In genomic region chr6:4754286-4754685, GRCm38 (mm10) we compare ENCODE assay signal across 31 mouse cellular contexts. TPM values are rescaled to one million over a fixed set of nuclear protein-coding genes. Genes with fewer than 3 reads are reported as not detected.
"Had no signal": no experiment of that assay in that cellular context is flagged by ENCODE, and none has a peak within 500 bp of the region (broad histone marks: within the 10 kb centered on the region; RNA-seq: fewer than 3 reads in every experiment).

No protein-coding gene starts in this region.

- DNase-seq: liver; liver, embryonic 13.5 days; liver, postnatal 0 days; lung, adult 18-20 months; lung, adult 2 months; lung, embryonic 14.5 days; lung, postnatal 10 days; lung, postnatal 14 days; lung, postnatal 36 days; lung, postnatal 4 days; midbrain, embryonic 14.5 days had no signal

- H3K36me3 ChIP-seq: midbrain, embryonic 15.5 days had no signal

- H3K9me3 ChIP-seq: liver, embryonic 12.5 days; liver, embryonic 13.5 days; liver, embryonic 15.5 days; lung, embryonic 15.5 days had no signal

- H3K4me3 ChIP-seq: left cerebral cortex, adult 2 months; limb, embryonic 12.5 days; limb, embryonic 13.5 days; limb, embryonic 15.5 days; liver, embryonic 12.5 days; liver, embryonic 13.5 days; liver, embryonic 15.5 days; lung, embryonic 15.5 days; megakaryocyte, embryonic 14.5 days; midbrain, embryonic 10.5 days; midbrain, embryonic 12.5 days; midbrain, embryonic 13.5 days; midbrain, embryonic 15.5 days; myocyte had no signal

- H3K4me1 ChIP-seq: limb, embryonic 15.5 days; liver, embryonic 12.5 days; liver, embryonic 13.5 days; liver, embryonic 15.5 days; lung, embryonic 15.5 days; megakaryocyte, embryonic 14.5 days; midbrain, embryonic 10.5 days; midbrain, embryonic 12.5 days; midbrain, embryonic 13.5 days; midbrain, embryonic 15.5 days had no signal

- H3K4me2 ChIP-seq: limb, embryonic 12.5 days; limb, embryonic 13.5 days; limb, embryonic 15.5 days; liver, embryonic 11.5 days; liver, embryonic 12.5 days; liver, embryonic 13.5 days; liver, embryonic 15.5 days; lung, embryonic 14.5 days; lung, embryonic 15.5 days; midbrain, embryonic 11.5 days; midbrain, embryonic 12.5 days; midbrain, embryonic 13.5 days; midbrain, embryonic 15.5 days had no signal

- H3K27me3 ChIP-seq: limb, embryonic 12.5 days; limb, embryonic 13.5 days; limb, embryonic 15.5 days; liver, embryonic 12.5 days; liver, embryonic 13.5 days; liver, embryonic 15.5 days; lung, embryonic 15.5 days; megakaryocyte, embryonic 14.5 days; midbrain, embryonic 12.5 days; midbrain, embryonic 13.5 days; midbrain, embryonic 15.5 days had no signal

- ATAC-seq: liver, embryonic 12.5 days; liver, postnatal 0 days; lung, postnatal 0 days; midbrain, embryonic 13.5 days; midbrain, embryonic 15.5 days; midbrain, embryonic 16.5 days had no signal

- H3K9ac ChIP-seq: limb, embryonic 12.5 days; limb, embryonic 13.5 days; limb, embryonic 15.5 days; liver, embryonic 12.5 days; liver, embryonic 13.5 days; liver, embryonic 14.5 days; liver, embryonic 15.5 days; liver, postnatal 0 days; lung, embryonic 14.5 days; lung, embryonic 15.5 days; midbrain, embryonic 12.5 days; midbrain, embryonic 13.5 days; midbrain, embryonic 15.5 days had no signal

- H3K27ac ChIP-seq: left cerebral cortex, adult 2 months; limb, embryonic 12.5 days; limb, embryonic 13.5 days; limb, embryonic 15.5 days; liver, embryonic 12.5 days; liver, embryonic 13.5 days; liver, embryonic 14.5 days; liver, embryonic 15.5 days; lung, embryonic 15.5 days; macrophage; midbrain, embryonic 10.5 days; midbrain, embryonic 12.5 days; midbrain, embryonic 13.5 days; midbrain, embryonic 15.5 days had no signal

RNA-seq across cellular contexts. Expression of gene Peg10, which starts 7.2 kb away (rescaled TPM):
- total RNA-seq: megakaryocyte, adult 5-6 weeks had no signal

RNA-seq across cellular contexts. Expression of gene Sgce, which starts 7.3 kb away (rescaled TPM):
- total RNA-seq: megakaryocyte, adult 5-6 weeks had no signal
